Mouse (Mus musculus) ES-Bruce4 (cell line): Measurements from ENCODE around the gene Slc16a3.

Experiments used
- CTCF ChIP-seq: IDR thresholded peaks from one replicate; pipeline ENCODE4 v1.8.1; 2011; ENCODE audit warnings: low read depth, low read length
- EP300 ChIP-seq: IDR thresholded peaks from 2 replicates; pipeline ENCODE4 v1.6.1; 2011; ENCODE audit warnings: low read depth, low read length; ENCODE audit not compliant: insufficient read depth
- POLR2A ChIP-seq: IDR thresholded peaks from one replicate; pipeline ENCODE4 v1.8.1; 2011; ENCODE audit warnings: low read length; ENCODE audit not compliant: insufficient read depth

DNA sequence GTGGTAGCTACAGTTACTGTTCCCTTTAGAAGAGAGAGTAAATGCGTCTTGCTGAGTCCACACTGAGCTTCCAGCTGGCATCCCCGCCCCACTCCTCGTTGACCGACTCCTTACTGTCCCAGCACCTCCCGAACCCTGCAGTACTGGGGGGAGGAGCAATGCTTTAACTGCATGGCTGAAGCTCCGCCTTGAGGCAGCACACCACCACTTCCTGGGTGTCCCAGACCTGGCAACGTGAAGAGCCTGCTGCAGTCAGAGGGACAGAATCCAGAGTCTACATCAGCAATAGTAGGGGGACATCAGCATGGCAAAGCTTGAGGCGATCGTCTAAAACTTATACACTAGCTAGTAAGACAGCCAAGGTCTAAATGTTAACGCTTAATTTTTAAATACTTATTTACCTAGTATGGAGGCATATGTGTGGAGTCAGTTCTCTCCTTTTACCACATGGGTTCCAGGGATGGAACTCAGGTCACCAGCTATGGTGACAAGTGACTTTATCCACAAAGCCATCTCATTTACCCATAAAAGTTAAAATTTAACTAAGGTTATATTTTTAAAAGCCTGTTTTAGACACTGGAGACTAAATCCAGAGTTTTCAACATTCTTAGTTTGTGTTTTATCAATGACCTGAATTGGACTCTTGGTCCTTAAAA lies 45.7 kb upstream of the Slc16a3 start:
- TF ChIP-seq CTCF (no peak), EP300 (no peak), POLR2A (no peak)
